Mouse (Mus musculus) cortical plate, adult 2 months (tissue): ENCODE measurements around the gene Zfp771. TPM values are rescaled to one million over a fixed set of nuclear protein-coding genes. Genes with fewer than 3 reads are reported as not detected.

Source experiments
- H3K27ac ChIP-seq: fragments of 200-500 bp; 2 replicates; pipeline ENCODE4 v1.5.1; 2012; ENCODE audit warnings: low read length, control low read depth, inconsistent platforms; ENCODE audit not compliant: insufficient read depth
- H3K4me1 ChIP-seq: fragments of 200-500 bp; 2 replicates; pipeline ENCODE4 v1.6.1; 2011; ENCODE audit warnings: low read length; ENCODE audit not compliant: control insufficient read depth, insufficient read depth
- H3K4me3 ChIP-seq: fragments of 200-500 bp; 2 replicates; pipeline ENCODE4 v1.5.1; 2011; ENCODE audit warnings: mild to moderate bottlenecking, low read length, control low read depth; ENCODE audit not compliant: insufficient read depth
- CTCF ChIP-seq: fragments of 200-500 bp; IDR thresholded peaks from 2 replicates; pipeline ENCODE4 v1.5.1; 2011; ENCODE audit warnings: mild to moderate bottlenecking, control low read depth, low read length; ENCODE audit not compliant: insufficient read depth; ENCODE audit errors: extremely low read depth
- POLR2A ChIP-seq: fragments of 200-500 bp; IDR thresholded peaks from 2 replicates; pipeline ENCODE4 v1.6.1; 2011; ENCODE audit warnings: mild to moderate bottlenecking, low read length, control low read depth; ENCODE audit not compliant: insufficient read depth; ENCODE audit errors: extremely low read depth
- polyA plus RNA-seq: library from polyadenylated mRNA; depleted of rRNA; stranded (reverse); fragments of >200 nt; gene quantifications from 2 replicates; pipeline ENCODE4 v1.2.3, GENCODE M21; 2012

Zfp771 gene
- polyA plus RNA-seq, 1 experiment, result 110 TPM

DNA sequence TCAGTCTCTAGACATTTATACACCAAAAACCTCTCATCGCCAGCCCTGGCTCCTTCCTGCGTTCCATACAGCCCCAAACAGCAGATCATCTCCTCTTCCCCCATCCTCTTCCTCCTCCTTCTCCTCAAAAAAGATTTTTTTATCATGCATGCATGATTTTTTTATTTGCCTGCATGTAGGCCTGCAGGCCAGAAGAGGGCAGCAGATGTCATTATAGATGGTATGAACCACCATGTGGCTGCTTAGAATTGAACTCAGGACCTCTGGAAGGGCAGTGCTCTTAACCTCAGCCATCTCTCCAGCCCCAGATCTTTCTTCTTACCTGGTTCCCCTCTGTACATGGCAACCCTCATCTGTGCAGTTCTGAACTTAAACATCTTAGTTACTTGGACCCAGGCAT, 8.3 kb downstream of the Zfp771 start:
- H3K27ac ChIP-seq, result no peak overlapping the region
- peaks cover 1% of the 10 kb centered on the region; the same call in 1 of the 2 replicates for H3K4me1 ChIP-seq
- peak; percentile 41 for TF ChIP-seq CTCF
- no peak for TF ChIP-seq POLR2A
- H3K4me3 ChIP-seq, result no peak overlapping the region

DNA sequence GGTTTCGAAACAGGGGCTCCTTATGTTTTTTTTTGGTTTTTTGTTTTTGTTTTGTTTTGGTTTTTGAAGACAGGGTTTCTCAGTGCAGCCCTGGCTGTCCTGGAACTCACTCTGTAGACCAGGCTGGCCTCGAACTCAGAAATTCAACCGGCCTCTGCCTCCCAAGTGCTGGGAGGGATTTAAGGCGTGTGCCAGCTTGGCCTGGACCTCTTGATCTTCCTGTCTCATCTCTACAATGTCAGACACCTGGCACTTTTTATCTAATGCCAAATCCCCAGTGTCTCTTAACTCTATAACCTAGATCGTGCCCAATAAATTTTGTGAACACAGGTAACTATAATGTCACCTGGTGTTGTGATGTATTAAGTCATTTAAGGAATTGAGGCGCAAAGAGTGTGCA, 9.3 kb downstream of the Zfp771 start:
- Histone ChIP-seq H3K4me1 (peaks cover 1% of the 10 kb centered on the region; the same call in 1 of the 2 replicates), H3K4me3 (peak overlapping the region; percentile 45), H3K27ac (peak overlapping the region; percentile 91)
- TF ChIP-seq POLR2A (no peak), CTCF (no peak)

GRCm38 (mm10) chr7:127253821-127254769, 10.0 kb downstream of the Zfp771 start:
- H3K4me1 ChIP-seq, result peaks cover 1% of the 10 kb centered on the region; the same call in 1 of the 2 replicates
- peak overlapping the region; percentile 45 for H3K4me3 ChIP-seq

DNA sequence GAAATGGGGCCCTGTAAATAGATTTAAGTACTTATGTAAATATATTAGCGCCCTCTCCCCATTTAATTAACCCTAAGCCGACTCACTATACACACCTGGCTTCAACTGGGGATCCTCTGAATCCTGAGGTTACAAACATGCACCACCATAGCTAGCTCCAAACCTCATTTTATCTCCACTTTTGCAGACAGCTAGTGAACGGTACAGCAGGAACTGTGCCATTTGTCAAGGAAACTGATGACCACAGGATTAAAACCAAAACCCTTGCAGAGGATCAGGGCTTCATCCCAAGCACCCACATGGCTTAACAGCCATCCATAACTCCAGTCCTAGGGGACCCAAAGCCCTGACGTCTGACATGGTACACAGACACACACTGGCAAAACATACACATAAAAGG, 10.9 kb downstream of the Zfp771 start:
- H3K4me3 ChIP-seq, result peak overlapping the region; percentile 45; the same call in 1 of the 2 replicates
- TF ChIP-seq POLR2A (no peak), CTCF (no peak)
- peaks cover 1% of the 10 kb centered on the region; the same call in 1 of the 2 replicates for H3K4me1 ChIP-seq
- peak overlapping the region; percentile 62; the same call in 1 of the 2 replicates for H3K27ac ChIP-seq

More at GRCm38 (mm10) chr7:127253821-127254769, 10.0 kb downstream of the Zfp771 start:
- TF ChIP-seq CTCF (no peak), POLR2A (peak; percentile 60; the same call in 1 of the 2 replicates)
- H3K27ac ChIP-seq, result peak overlapping the region; percentile 91

DNA sequence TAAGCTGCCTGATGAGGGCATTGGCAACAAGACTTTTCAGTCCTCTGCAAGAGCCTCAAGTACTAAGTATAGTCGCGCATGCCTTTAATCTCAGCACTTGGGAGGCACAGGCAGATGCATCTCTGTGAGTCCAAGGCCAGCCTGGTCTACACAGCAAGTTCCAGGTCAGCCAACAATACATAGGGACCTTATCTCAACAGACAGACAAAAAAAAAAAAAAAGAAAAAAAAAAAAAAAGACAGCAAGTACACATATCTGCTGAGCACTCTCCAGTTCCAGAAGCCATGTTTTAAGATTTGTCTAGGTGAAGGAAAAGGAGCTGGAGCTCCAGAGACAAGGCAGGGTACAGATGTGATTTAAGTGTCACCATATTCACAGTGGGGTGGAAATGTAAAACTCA, 11.9 kb downstream of the Zfp771 start:
- no peak overlapping the region for H3K4me3 ChIP-seq
- peaks cover 1% of the 10 kb centered on the region; the same call in 1 of the 2 replicates for H3K4me1 ChIP-seq
- TF ChIP-seq CTCF, result no peak
- TF ChIP-seq POLR2A, result no peak
- no peak overlapping the region for H3K27ac ChIP-seq

- peaks cover 3% of the 10 kb centered on the region; the same call in 1 of the 2 replicates for H3K4me1 ChIP-seq
- TF ChIP-seq POLR2A (no peak), CTCF (no peak)
Measured at GRCm38 (mm10) chr7:127256518-127256917, 12.4 kb downstream of the Zfp771 start.

DNA sequence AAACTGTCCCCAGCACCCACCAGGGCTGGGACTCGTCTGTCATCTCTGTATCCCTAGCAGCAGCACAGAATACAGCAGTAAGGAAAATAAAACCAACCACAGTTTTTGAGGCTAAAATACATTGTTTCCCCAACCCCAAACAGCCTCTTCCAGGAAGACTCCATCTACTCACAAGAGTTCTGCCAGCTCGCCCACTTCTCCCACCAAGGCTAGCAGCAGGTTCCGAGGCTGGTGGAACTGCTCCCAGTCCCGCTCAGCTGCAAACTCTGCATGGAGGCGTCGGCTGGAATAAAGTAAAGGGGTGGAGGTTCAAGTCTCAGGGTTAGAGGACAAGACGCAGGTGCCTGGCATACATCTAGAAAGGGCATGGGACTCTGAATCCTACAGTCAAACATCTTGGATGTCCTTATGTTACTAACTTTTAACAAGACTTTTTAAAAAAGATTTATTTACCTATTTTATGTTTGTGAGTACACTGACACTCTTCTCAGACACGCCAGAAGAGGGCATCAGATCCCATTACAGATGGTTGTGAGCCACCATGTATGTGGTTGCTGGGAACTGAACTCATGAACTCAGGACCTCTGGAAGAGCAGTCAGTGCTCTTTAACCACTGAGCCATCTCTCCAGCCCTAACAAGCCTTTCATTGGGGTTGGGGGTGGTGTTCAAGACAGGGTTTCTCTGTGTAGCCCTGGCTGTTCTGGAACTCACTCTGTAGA, 15.3 kb downstream of the Zfp771 start:
- H3K4me3 ChIP-seq, result no peak overlapping the region
- H3K27ac ChIP-seq, result no peak overlapping the region
- TF ChIP-seq CTCF, result no peak
- no peak for TF ChIP-seq POLR2A
- H3K4me1 ChIP-seq, result peaks cover 3% of the 10 kb centered on the region; the same call in 1 of the 2 replicates

More at GRCm38 (mm10) chr7:127256518-127256917, 12.4 kb downstream of the Zfp771 start:
- no peak overlapping the region for H3K4me3 ChIP-seq
- no peak overlapping the region for H3K27ac ChIP-seq

GRCm38 (mm10) chr7:127260309-127261111, 16.4 kb downstream of the Zfp771 start, which contains the start of gene Dctpp1:
Gene Dctpp1 (minus strand): TSS chr7:127260709.
- Histone ChIP-seq H3K27ac (no peak within 1 kb of the TSS), H3K4me3 (peak within 1 kb of the TSS; percentile 68), H3K4me1 (peaks cover 2% of the 10 kb centered on the region; the same call in 1 of the 2 replicates)
- TF ChIP-seq CTCF (peak; percentile 78), POLR2A (peak; percentile 75)
